Mouse (Mus musculus): Measurements from ENCODE around the gene Pakap.

GRCm38 (mm10) chr4:57550216-57550615 lies 17.8 kb upstream of the Pakap start:
- no peak for TF ChIP-seq POLR2A (IDR thresholded peaks at IDR 0.05; ENCODE audit: low read depth, low read length)
- no peak for TF ChIP-seq CTCF (IDR thresholded peaks at IDR 0.05; ENCODE audit: borderline replicate concordance, insufficient read depth, low read length)
